Mouse (Mus musculus) WW6 (cell line): ENCODE measurements at regions not wholly inside any gene's neighbourhood (a gene's known extent, or its start where the extent isn't known, plus 50 kb on each side); places are given as distances from the start of the nearest gene placed in this dataset.
"Not testable (repeated sequence)": the region's sequence is repeated elsewhere in the genome, so short reads cannot be mapped to it uniquely, and the experiment has no call there.

ENCODE experiments used
- DNase-seq: peaks from one replicate; pipeline ENCODE4 v3.0.0-alpha.2; 2013; ENCODE audit warnings: low read depth, low spot score

GRCm38 (mm10) chr6:103809986-103810341 is 299.6 kb downstream of the Chl1 start:
- DNase-seq, result no peak

DNA sequence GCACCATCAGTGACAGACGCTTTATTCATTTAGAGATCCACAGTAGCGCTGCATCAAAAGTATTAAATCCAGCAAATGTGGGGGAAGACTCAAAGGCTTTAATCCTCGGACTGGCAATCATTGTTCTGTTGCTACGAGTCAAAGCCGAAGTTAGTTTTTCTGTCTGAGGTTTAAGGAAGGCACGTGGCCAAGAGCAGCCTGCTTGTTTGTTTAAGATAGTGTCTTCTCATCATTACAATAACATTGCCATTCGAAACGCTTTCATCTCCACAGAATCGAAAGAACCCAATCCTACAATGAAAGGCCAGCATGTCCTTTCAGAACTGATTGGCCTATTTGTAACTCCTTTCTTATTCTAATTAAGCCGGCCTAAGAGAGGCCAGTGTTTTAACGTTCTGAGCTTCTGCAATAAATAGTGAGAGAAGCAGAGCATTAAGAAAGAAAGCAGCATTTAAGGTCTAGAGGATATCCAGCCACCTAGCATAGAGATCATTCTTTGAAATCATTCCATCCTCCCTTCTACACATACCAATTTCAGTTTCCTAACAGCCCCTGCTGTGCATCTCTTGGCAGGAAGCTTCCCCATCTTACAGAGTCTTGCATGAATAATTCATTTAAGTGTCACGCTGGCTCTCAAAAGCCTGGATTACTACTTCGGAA is 300.1 kb downstream of the Chl1 start:
- peak; percentile 20 for DNase-seq

- not testable (repeated sequence) for DNase-seq
Observed at GRCm38 (mm10) chr6:103816396-103816795, 306.0 kb downstream of the Chl1 start.

GRCm38 (mm10) chr6:103826042-103826441 is 315.7 kb downstream of the Chl1 start:
- no peak for DNase-seq

DNA sequence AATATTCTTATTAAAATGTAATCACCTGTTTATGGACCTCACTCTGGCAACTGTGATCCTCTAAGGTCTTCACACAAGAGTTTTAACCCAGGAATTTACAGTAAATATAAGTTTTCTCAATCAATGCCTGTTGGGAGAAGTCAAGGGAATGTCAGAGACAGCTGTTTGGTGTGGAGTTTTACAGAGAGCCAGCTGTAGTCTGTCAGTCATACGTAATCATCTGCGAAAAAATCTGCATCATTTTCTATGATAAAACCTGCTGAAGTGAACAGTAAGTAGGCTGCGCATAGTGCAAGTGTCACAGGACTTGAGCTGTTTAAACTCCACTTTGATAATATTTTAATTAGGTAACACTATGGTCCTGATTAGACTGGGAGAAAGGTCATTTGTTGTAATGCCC is 317.2 kb downstream of the Chl1 start:
- no peak for DNase-seq

- DNase-seq, result no peak
Observed at GRCm38 (mm10) chr6:103828866-103829265, 318.5 kb downstream of the Chl1 start.

DNA sequence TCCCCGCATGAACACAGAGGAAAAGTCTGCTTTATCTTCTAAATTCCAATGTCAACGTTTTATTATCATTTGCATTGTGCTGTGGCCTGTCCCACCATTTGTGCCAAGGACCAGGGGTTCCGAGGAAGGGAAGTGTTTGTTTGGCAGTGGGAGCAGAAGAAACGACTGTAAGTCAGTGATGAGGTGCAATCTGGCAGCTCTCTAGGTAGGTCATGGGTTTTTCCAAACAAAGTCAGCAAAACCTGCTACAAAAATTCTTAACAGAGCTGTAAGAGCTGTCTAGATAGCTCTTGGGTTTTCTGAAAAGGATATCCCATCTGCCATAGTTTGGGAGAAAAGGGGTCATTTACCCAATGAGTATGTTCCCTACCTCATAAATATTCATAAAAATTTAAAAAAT is 321.9 kb downstream of the Chl1 start:
- DNase-seq, result no peak

DNA sequence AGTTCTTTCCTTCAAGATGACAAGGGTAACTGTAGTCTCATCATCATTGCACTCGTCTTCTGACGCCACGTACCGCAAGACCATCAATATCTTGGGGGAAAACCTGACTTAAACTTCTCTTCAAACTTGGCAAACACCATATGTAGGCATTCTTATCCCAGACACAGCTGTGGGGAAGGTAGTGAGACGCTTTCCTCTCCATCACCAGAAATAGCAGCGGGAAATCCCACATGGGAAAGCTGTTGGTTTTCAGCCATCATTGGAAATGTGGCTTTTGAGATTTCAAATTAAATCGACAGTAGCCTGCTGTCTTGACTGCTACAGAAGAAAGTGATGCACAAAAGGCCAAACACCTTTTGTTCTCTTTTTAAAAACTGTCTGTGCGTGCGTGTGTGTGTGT is 322.4 kb downstream of the Chl1 start:
- DNase-seq, result no peak

- DNase-seq, result peak; percentile 20
Observed at GRCm38 (mm10) chr6:103833501-103834132, 323.2 kb downstream of the Chl1 start.

DNA sequence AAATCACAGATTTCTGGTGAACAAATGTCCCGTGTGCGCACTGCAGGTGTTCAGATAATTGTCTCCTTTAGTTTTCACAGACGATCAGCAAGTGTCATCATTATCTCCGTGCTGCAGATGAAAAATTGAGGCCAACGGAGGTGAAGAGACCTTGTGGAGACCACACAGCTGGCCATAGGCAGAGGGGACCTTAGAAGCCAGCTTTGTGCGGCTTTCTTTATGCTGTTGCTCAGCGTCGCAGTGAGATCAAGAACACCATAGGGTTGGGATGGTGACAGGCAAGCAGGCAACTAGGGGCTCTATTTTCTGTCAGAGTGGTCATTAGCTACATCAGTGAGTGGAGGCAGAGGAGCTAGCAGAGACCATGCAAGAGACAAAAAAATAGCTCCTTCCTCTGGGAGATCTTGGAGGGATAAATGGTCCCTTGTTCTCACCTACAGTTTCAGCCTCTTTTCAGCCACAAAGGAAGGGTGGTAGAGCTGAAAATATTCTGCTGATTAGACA is 324.4 kb downstream of the Chl1 start:
- no peak for DNase-seq

GRCm38 (mm10) chr6:103859787-103860186 is 349.4 kb downstream of the Chl1 start:
- DNase-seq, result no peak

GRCm38 (mm10) chr6:103893455-103893854 is 383.1 kb downstream of the Chl1 start:
- no peak for DNase-seq

DNA sequence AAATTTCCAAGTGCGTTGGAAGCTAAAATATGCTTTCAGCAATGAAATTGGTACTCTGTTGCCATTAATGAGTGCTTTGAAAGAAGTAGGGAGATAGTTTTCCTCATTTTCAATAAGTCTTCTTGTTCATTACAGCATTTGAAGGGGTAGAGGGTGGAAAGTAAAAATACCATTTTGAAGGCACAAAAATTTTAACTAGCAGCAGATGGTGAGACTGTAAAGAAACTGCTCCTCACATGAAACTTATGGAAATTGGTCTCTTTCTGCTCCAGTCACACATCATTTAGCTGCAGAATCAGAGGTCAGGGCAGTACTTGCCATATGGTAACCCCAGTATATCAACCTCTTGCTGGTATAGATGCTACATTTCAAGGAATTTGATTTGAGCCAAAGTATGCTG is 414.1 kb downstream of the Chl1 start:
- DNase-seq, result no peak

GRCm38 (mm10) chr6:103927094-103927493 is 416.7 kb downstream of the Chl1 start:
- DNase-seq, result no peak

- no peak for DNase-seq
Observed at GRCm38 (mm10) chr6:103940345-103940744, 430.0 kb downstream of the Chl1 start.

DNA sequence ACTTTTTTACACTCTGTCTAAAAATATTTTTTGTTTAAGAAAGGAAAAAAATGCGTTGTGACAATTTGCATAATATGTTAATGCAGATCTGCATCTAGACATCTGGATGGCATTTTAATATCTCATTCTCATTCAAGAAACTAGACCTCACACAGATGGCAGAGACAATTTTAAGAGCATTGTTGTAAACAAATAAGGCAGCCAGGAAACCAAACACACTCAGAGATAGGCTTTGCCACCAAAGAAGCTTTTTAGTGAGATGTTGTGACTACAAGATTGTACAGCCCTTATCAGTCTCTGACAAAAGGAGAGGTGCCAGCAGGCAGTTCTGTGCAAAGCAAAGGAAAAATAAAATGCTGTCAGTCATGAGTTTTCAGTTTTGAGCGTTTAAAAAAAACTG is 434.0 kb downstream of the Chl1 start:
- no peak for DNase-seq

DNA sequence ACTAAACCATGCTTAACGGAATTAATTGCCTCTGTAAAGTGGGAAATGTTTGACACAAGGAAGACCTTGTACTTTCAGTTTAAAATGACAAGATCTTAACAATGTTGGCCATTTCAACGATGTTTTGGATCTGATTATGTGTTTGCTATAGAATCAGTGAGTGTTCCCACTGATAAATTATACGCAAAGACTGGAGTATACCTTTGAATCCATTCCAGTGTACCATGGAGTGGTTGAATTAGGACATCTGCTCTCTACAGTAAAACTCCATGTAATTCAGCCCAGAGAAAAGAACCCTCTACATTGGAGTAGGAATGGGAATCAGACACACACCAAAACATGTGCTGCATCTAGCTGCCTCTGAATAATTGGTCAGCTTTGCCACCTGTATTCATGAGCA is 437.1 kb downstream of the Chl1 start:
- no peak for DNase-seq

- no peak for DNase-seq
Observed at GRCm38 (mm10) chr6:103953134-103953771, 442.9 kb downstream of the Chl1 start.

GRCm38 (mm10) chr6:103959002-103959401 is 448.6 kb downstream of the Chl1 start:
- no peak for DNase-seq

- DNase-seq, result no peak
Observed at GRCm38 (mm10) chr6:103967811-103968420, 457.5 kb downstream of the Chl1 start.

- no peak for DNase-seq
Observed at GRCm38 (mm10) chr6:103999186-103999585, 488.8 kb downstream of the Chl1 start.

GRCm38 (mm10) chr6:104028439-104029091 is 464.0 kb upstream of the Cntn6 start:
- peak; percentile 29 for DNase-seq
